Mouse (Mus musculus) thymus, adult 18-20 months (tissue): ENCODE measurements around the gene Pilra.
A peak's percentile ranks its signal among the peaks of the same experiment; 100 is the strongest.

ENCODE experiments used
- DNase-seq, 2 experiments: peaks; one replicate each; pipeline ENCODE4 v3.0.0; 2022; ENCODE audit warnings: mixed read lengths in 2 of 2

Pilra gene

DNA sequence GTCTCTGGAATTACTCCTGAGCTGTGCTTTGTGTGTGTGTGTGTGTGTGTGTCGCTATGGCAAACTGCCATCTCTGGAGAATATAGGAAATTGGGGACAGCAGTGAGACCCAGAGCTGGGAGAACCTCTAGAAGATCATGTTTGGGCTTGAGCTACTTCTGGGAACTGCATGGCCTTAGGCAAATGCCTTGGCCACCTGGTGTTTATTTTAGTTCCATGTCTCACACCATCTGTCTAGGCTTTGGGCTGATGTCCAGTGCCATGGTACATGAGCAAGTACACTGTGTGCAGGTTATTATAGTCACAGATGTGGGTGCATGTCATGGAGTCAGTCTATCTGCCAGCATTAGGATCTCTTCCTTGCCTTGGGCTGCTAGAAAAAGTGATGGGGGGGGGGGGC lies 13.5 kb downstream of the Pilra start:
- DNase-seq, result no peak

- DNase-seq, result no peak
Measured at GRCm38 (mm10) chr5:137822126-137822525, 14.0 kb downstream of the Pilra start.

GRCm38 (mm10) chr5:137817466-137818222 lies 18.4 kb downstream of the Pilra start:
- no peak for DNase-seq

DNA sequence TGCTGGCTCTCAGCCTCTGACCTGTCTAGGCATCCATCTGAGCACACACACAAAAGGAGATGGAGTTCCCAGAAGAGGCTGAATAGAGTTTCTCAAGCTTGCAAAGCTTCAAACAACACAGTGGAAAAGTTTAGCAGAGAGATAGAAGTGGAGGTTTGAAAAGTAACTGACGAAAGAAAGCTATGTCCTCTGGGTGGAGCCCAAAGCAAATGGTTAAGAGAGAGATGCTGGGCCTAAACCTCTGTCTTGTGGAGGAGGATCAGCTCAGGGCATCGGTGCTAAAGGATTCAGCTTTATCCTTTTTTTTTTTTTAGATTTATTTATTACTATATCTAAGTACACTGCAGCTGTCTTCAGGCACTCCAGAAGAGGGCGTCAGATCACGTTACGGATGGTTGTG lies 27.8 kb downstream of the Pilra start:
- DNase-seq, result no peak

DNA sequence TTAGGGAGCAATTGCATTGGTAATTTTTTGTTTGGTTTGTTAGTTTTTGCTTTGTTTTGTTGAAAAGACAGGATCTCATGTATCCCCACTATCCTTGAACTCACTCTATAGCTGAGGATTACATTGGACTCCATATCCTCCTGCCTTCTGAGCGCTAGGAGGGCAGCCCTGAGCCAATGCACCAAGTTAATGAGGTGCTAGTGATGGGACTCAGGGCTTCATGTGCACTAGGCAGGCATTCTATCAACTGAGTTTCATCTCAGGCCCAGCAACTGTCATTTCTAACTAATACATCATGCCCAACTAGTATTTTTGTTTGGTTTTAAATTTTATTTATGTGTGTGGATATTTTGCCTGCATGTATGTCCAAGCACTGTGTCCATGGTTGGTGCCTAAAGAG lies 29.9 kb downstream of the Pilra start:
- DNase-seq, result no peak

- DNase-seq, result no peak
Measured at GRCm38 (mm10) chr5:137800917-137801316, 35.2 kb downstream of the Pilra start.

DNA sequence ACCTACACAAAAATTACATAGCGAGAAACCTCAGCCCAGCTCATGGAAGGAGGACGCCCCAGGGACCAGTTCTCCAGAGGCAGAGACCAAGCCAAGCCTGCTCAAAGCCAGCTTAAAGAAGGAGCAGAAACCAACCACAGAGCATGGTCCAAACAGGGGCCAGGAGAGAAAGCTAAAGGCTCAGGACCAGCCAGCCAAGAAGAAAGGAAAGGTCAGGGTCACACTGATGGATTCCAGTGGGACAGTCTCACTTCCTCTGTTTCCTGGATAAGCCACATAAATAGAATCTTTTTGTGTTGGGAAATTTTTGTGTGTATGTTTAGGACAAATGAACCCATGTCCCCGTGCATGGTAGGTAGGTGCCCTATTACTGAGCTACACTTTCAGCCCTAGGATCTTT lies 39.5 kb downstream of the Pilra start:
- DNase-seq, result no peak

DNA sequence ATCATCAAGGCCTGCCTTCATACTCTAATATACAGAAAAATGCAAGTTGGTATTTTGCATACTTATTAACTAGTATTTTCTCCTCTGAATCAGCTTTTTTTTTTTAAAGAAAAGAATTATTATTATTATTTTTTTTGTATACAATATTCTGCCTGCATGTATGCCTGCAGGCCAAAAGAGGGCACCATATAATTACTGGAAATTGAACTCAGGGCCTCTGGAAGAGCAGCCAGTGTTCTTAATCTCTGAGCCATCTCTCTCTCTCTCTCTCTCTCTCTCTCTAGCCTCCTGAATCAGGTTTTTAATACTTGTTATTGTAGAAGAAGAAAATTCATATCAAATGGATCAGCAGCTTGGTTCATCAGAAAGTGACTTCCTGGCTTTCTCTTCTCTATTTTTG lies 44.5 kb downstream of the Pilra start:
- DNase-seq, result no peak

DNA sequence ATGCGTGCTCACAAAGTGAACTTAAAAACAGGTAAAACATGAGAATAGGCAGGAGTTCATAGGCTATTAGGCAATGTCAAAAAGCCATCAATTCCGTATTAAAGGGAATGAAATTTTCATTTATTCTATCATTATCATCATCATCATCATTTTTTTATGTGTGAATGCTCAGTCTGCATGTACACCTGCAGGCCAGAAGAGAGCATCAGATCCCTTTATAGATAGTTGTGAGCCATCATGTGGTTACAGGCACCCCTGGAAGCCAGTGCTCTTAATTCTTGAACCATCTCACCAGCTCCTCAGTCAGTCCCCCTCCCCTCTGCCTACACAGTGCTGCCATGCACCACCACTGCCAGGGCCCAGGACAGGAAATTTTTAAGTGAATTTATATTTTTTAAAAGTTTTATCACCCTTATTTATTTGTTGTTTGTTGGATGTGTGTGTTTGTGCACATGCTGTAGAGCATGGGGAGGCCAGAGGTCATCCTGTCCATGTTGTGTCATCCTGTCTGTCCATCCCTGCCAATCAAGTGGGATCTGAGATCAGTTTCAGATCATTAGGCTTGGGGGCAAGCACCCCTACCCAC lies 47.0 kb downstream of the Pilra start:
- no peak for DNase-seq

- DNase-seq, result peak in 1 of 2 experiments; percentile 47
Measured at GRCm38 (mm10) chr5:137788171-137788570, 47.9 kb downstream of the Pilra start.

DNA sequence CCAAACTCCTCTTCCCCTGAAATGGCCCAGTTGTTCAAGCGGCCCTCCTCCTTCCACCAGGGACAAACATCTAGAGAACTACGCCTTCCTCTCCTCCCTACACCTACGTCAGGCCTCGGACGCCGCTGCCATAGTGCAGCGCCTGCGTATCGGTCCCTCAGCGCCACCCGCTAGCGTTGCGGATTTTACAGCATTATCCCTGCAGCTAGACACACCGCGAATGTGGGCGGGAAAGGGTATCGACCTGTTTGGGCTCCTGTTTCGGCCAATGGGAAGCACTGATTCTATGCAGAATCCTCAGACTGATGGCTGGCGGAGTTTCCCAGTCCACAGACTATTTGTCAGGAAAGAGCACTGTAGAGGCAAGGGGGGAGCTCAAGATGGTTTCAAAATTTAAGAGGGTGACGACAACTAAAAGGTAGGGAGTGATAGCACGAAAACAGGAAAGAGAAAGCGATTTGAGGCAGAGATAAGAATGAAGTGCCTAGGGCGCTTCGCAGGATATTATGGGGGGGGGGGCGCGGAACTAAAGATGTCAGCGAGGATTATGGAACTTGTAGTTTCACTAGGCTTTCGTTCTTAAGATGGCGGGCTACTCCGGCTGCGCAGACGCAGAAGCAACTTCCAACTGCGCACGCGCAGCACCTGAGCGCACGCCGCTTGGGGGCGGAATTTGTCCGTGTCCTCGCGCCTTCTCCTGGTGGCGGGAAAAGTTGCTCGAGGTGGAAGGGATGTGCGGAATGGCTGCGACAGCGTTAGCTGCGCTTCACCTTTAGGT lies 48.7 kb downstream of the Pilra start, which contains the start of the genes Mepce and Zcwpw1:
Gene Mepce (minus strand): TSS at position 505 of the 778 bp plus-strand sequence.
Gene Zcwpw1 (plus strand): TSS at position 648 of the 778 bp plus-strand sequence.
- peak; percentile 92 to 93 for DNase-seq

- DNase-seq, result peak; percentile 98 to 99
Measured at GRCm38 (mm10) chr5:137786109-137786942, 49.8 kb downstream of the Pilra start.

DNA sequence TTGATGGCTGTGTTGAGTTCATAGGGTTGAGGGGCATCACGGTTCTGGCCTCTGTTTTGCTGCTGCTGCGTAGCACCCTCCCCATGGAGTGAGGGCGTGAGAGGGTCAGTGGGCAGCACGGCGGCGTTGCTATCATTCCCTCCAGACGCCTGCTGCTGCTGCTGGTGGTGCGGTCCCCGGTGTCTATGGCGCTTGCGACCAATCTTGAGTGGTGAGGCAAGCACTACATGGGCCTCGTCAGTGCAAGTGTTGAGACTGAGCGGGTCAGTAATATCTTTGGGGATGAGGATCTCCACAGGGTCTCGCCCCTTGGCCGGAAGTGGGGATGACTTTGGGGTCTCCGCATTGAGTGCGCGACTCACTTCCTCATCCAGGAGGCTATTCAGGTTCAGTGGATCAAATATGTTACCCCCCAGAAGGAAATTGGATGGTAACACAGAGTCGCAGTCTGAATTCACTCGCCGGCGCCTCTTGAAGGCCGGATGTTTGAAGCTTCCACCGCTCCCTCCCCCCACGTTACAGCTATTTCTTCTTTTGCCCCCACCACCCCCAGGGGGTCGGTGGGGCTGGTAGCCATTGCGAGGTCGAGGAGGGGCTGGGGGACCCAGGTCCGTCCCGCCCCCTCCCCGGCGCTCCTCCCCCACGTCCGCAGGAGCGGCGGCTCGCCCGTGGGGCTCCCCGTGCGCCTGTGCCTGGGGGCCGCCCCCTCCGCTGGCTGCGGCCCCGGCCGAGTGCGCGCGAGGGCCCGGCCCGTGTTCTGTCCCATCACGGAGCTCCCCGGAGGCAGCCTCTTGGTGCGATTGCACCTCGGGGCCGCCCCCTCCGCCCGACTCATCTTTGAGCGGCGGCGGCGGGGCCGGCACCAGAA lies 50.7 kb downstream of the Pilra start:
- peak in 1 of 2 experiments; percentile 33 for DNase-seq

GRCm38 (mm10) chr5:137784546-137784945 lies 51.5 kb downstream of the Pilra start:
- DNase-seq, result no peak

DNA sequence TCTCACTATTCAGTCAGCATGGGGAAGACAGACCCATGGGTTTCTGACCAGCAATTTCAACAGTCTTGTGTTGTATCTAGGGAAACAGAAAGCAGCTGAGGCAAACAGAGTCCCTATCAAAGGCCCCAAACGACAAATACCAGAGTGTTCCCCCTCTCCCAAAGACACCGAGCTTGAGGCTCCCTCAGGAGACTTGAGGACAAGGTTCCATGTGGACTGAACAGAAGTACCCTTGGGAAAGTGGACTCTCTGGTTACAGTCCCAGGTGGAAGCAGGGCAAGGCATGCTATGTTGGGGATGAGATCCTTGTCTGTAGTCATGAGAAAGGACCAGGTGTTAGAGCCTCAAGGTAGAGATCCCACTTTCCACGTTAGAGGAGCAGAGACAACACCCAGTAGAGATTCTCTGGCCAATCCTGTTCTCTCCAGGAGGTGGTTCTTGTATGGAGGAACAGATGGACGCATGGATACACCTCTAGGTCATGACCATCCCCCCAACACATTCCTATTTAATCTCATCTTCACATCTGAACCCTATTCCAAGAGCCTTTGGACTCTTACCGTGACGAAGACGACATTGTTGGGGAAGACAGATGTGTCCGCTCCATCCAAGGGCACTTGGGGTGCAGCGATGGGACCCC lies 52.1 kb downstream of the Pilra start:
- DNase-seq, result no peak

DNA sequence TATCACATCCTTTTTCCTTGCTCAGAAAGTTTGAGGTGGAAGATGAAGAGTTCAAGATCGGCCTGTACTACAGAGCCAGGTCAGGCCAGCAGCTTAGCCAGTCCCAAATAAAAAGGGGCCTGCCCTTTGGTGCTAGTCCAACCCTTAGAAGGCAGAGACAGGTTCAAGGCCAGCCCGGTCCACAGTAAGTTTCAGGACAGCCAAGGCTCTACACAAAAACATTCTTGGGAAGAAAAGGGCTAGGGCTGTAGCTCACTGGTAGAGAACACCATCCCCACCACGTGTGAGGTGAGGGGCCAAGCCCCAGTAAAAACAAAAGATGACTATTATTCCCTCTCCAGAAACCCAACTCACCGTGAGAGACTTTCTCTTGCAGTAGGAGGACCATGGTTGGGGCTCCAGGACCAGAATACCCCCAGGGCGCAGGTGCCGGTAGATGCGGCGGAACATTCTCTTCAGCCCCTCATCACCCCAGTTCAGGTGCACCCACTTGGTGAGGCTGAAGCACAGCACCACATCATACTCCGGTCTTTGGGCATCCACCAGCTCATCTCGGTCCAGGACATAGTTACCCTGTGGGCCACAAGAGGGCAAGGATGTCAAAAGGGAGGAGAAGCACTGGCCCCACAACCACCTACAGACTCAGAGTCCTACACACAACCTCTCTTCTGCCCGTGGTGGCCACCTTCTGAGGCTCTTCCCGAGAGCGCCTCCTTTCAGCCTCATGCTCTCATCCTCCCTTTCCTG lies 53.1 kb downstream of the Pilra start:
- no peak for DNase-seq

DNA sequence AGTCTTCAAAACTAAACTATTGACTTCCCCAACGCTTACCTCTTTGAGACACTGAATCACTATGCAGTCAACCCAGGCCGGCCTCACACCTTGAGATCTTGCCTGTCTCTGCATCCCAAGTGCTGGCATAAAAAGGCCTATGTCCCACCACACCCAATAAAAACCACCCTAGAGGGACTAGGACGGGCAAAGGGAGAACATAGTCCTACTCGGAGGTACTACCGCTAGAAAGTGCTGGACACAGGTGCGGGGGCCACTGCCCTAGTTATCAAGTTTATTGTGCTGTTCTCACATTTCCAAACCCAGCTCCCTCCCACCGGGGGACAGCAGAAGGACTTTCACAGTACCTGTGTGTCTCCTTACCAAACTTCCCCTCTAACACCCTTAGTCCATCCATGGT lies 54.4 kb downstream of the Pilra start:
- no peak for DNase-seq

GRCm38 (mm10) chr5:137779053-137779933 lies 56.8 kb downstream of the Pilra start:
- DNase-seq, result peak in 1 of 2 experiments; percentile 35

GRCm38 (mm10) chr5:137778635-137779034 lies 57.4 kb downstream of the Pilra start, which contains the start of gene Ppp1r35:
Ppp1r35 (plus strand) TSS chr5:137778849.
- peak; percentile 91 to 92 for DNase-seq
